Mouse (Mus musculus) embryonic facial prominence, embryonic 12.5 days (tissue): ENCODE measurements around the gene Zfp36l2. TPM values are rescaled to one million over a fixed set of nuclear protein-coding genes. Genes with fewer than 3 reads are reported as not detected.
A peak's percentile ranks its signal among the peaks of the same experiment; 100 is the strongest.
"Not testable (repeated sequence)": the region's sequence is repeated elsewhere in the genome, so short reads cannot be mapped to it uniquely, and the experiment has no call there.

Experiments
- ATAC-seq: fragments of 200-750 bp; cut with Nextera tagmentation; 2 replicates; pipeline ENCODE4 v1.8.0; 2017; ENCODE audit not compliant: insufficient number of reproducible peaks, insufficient read depth, low FRiP score, low TSS enrichment
- H3K27ac ChIP-seq: fragments of 300-500 bp; sonication (generic); 2 replicates; pipeline ENCODE4 v1.5.1; 2016; ENCODE audit warnings: mild to moderate bottlenecking
- H3K27me3 ChIP-seq: fragments of 300-500 bp; sonication (generic); 2 replicates; pipeline ENCODE4 v1.6.1; 2016; ENCODE audit warnings: mild to moderate bottlenecking, moderate library complexity
- H3K36me3 ChIP-seq: fragments of 300-500 bp; sonication (generic); 2 replicates; pipeline ENCODE4 v1.6.1; 2016; ENCODE audit warnings: mild to moderate bottlenecking
- H3K4me1 ChIP-seq: fragments of 300-500 bp; sonication (generic); 2 replicates; pipeline ENCODE4 v1.6.1; 2016
- H3K4me2 ChIP-seq: fragments of 300-500 bp; sonication (generic); replicated peaks from 2 replicates; pipeline ENCODE4 v1.6.1; 2016; ENCODE audit warnings: mild to moderate bottlenecking, moderate library complexity
- H3K4me3 ChIP-seq: fragments of 300-500 bp; sonication (generic); 2 replicates; pipeline ENCODE4 v1.5.1; 2016; ENCODE audit warnings: mild to moderate bottlenecking
- H3K9ac ChIP-seq: fragments of 300-500 bp; sonication (generic); 2 replicates; pipeline ENCODE4 v1.6.1; 2016; ENCODE audit warnings: mild to moderate bottlenecking, moderate library complexity
- H3K9me3 ChIP-seq: fragments of 300-500 bp; sonication (generic); 2 replicates; pipeline ENCODE4 v1.6.1; 2016; ENCODE audit warnings: mild to moderate bottlenecking, moderate library complexity
- WGBS: fragments of 180-500 bp; shearing (Covaris S2); methylation state at CpG from one replicate; pipeline ENCODE4 v1.1.7; 2016; 5-methylcytosine and 5-hydroxymethylcytosine counted together
- polyA plus RNA-seq: library from polyadenylated mRNA; unstranded; fragments of >200 nt; fragmentation: Nextera tagmentation; extraction: Ambion mirVana; gene quantifications from 2 replicates; pipeline ENCODE4 v1.2.1, GENCODE M21; 2016

Zfp36l2 gene
- 24.6 and 26.3 TPM in 2 replicates for polyA plus RNA-seq

DNA sequence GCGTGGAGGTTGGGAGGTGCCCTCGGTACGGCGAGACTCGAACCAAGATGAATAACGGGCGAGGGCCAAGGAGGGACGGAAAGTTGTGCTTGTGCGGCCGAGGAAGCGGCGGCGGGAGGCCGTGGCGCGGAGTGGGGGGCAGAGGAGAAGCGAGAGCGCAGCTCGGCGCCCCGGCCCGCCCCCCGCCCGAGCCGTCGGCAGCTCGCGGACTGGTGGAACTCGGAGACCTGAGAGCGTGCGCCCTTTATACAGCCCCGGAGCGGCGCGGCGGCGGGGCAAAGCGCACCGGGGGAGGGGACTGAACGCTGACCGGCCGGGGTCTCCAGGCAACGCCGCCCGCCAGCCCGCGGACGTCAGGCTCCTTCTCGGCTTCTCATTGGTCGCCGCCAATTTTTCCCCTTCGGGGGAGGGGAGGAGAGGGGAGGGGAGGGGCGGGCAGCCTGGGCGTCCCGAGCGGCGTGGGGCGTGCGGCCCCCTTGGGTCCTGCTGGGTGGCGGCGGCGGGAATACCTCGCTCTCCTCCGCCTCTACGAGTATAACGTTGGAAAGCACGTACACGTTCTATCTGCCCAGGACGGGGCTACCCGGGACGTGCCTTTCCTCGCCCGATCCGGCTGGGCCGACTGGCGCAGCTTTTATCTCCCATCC is at the start of gene Zfp36l2:
TSS of gene Zfp36l2 (minus strand) at position 221 of the 647 bp plus-strand sequence.
- H3K27ac ChIP-seq = peak within 1 kb of the TSS; percentile 98
- H3K4me1 ChIP-seq = peaks cover 25% of the 10 kb centered on the region
- H3K27me3 ChIP-seq = no peaks in the 10 kb centered on the region
- peak within 1 kb of the TSS; percentile 96 for H3K4me3 ChIP-seq
- ATAC-seq = peak; percentile 88
- H3K36me3 ChIP-seq = peaks cover 25% of the 10 kb centered on the region
- no peaks in the 10 kb centered on the region for H3K9me3 ChIP-seq
- peak within 1 kb of the TSS; percentile 99 for H3K9ac ChIP-seq
- WGBS = 1% methylated on average over 68 of the region's 76 CpGs
- H3K4me2 ChIP-seq = peak within 1 kb of the TSS; percentile 78

DNA sequence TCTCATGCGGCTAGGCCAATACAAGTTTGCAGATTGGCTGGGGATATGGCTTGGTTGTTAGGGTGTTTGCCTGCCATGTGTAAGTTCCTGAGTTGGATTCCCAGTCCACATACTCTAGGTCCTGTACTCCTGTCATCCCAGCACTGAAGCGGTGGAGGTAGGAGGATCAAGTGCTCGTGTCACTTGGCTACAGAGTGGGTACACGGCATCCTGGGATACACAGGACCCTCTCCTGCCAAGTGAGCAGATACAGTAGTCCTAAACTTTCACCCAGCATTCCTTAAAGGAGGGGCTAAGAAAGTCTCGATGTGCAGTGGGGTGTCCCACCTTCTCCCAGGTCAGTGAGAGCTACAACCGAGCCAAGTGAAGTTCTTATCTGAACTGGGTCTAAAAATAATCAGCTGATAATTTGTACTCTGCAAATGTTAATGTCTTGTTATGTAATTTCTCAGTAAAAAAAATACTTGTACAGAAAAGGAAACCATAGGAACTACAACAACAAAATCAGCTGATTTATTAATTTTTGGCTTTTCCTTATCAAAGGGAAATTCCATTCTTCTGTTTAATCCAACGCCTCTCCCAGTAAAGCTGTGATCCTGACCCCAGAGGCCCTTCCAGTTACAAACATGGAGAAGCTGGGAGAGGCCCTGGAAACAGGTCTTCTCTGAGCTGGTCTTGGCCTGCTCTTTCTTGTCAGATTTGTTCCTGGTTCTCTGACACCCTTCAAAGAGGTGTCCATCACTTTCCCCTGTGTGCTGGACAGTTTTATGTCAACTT is 49.2 kb upstream of the Zfp36l2 start:
- no peak overlapping the region for H3K4me3 ChIP-seq

DNA sequence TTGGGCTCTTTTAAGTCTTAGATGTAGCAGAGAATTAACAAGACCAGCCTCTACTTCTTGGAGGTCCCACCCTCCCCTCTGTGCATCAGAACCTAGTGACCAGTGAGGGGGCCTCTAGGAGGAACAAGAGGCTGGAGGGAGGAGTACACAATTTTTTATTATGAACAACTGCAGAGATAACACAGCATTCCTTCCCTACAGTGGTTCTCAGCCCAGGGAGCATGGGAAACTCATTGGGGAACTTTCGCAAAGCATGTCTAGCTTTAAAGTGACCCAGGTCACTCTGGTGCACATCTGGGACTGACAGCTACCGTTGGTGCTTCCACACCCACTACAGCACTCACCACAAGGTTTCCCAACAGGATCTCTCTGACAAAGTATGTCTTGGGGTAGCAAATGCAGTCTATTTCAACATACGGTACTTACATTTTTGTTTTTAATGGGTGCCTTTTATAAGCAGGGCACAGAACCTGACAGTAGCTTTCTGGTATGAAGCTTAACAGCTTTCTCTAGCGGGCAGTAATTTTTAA is 47.7 kb upstream of the Zfp36l2 start:
- Histone ChIP-seq H3K4me3 (no peak overlapping the region), H3K27ac (no peak overlapping the region), H3K4me2 (no peak overlapping the region), H3K27me3 (no peaks in the 10 kb centered on the region), H3K9me3 (no peaks in the 10 kb centered on the region), H3K9ac (no peak overlapping the region), H3K36me3 (0 out of 2 replicates have a peak, but pooled peaks cover 5% of the 10 kb centered on the region), H3K4me1 (no peaks in the 10 kb centered on the region)
- ATAC-seq = no peak
- WGBS = 80% methylated on average over 4 of the region's 4 CpGs

More for the DNA sequence above, 49.2 kb upstream of the Zfp36l2 start:
- Histone ChIP-seq H3K9me3 (no peaks in the 10 kb centered on the region), H3K27me3 (no peaks in the 10 kb centered on the region), H3K4me2 (no peak overlapping the region), H3K27ac (no peak overlapping the region), H3K9ac (no peak overlapping the region), H3K4me1 (no peaks in the 10 kb centered on the region), H3K36me3 (no peaks in the 10 kb centered on the region)
- no peak for ATAC-seq
- 89% methylated on average over 7 of the region's 7 CpGs for WGBS

DNA sequence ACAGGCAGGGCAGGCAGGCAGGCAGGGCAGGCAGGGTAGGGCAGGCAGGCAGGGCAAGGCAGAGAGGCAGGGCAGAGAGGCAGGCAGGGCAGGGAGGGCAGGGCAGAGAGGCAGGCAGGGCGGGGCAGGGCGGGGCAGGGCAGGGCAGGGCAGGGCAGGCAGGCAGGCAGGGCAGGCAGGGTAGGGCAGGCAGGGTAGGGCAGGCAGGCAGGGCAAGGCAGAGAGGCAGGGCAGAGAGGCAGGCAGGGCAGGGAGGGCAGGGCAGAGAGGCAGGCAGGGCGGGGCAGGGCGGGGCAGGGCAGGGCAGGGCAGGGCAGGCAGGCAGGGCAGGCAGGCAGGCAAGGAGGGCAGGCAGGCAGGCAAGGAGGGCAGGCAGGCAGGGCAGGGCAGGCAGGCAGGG is 47.0 kb upstream of the Zfp36l2 start:
- no CpG with 5 or more reads among the region's 4 CpGs for WGBS
- H3K4me3 ChIP-seq, H3K4me1 ChIP-seq, H3K4me2 ChIP-seq, H3K36me3 ChIP-seq, H3K9me3 ChIP-seq, H3K9ac ChIP-seq, H3K27ac ChIP-seq, H3K27me3 ChIP-seq: not testable (repeated sequence)
- peak; percentile 35; the same call in 1 of the 2 replicates for ATAC-seq

DNA sequence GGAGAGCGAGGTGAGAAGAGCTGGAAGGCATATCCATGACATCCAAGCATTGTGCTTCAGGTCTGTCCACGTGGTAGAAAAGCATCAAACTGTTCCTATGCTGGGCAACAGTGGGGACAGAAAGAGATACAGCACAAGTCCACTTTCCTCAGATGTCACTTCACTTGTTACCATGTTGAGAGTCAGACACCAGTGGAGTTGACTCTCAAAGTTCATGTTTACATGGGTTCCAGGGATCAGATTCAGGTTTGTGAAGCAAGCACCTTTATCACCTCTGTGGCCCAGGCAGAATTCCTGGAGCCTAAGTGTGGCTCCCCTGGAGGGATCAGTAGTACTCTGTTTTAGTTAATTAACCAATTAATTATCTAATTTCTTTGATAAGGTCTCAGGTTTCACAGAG is 46.0 kb upstream of the Zfp36l2 start:
- 91% methylated on average over 2 of the region's 2 CpGs for WGBS
- Histone ChIP-seq H3K9ac (no peak overlapping the region), H3K27me3 (no peaks in the 10 kb centered on the region), H3K36me3 (peaks cover 13% of the 10 kb centered on the region; the same call in 1 of the 2 replicates), H3K9me3 (no peaks in the 10 kb centered on the region), H3K27ac (no peak overlapping the region), H3K4me1 (no peaks in the 10 kb centered on the region), H3K4me2 (no peak overlapping the region), H3K4me3 (no peak overlapping the region)
- no peak for ATAC-seq

DNA sequence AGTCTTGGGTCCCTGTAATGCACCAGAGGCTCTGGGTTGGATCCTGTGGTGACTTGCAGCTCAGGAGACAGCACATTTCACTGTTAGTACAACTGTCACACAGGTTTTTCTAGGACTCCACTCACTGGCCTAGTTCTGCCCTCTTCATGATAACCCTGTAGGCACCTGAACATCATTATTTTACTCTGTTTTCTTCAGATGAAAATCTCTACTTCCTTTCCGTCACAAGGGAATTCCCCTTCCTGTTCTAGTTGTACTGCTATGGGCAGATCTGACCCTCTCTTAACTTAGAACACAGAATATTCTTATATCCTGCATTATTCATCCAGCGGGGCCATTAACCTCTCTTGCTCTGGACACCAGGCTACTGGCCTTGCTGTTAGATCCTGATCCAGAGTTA is 43.6 kb upstream of the Zfp36l2 start:
- Histone ChIP-seq H3K4me2 (no peak overlapping the region), H3K4me3 (no peak overlapping the region), H3K27me3 (no peaks in the 10 kb centered on the region), H3K9me3 (no peaks in the 10 kb centered on the region), H3K27ac (no peak overlapping the region), H3K4me1 (peaks cover 4% of the 10 kb centered on the region; the same call in 1 of the 2 replicates), H3K36me3 (peaks cover 13% of the 10 kb centered on the region; the same call in 1 of the 2 replicates), H3K9ac (no peak overlapping the region)
- 81% methylated on average over 2 of the region's 2 CpGs for WGBS
- no peak for ATAC-seq

DNA sequence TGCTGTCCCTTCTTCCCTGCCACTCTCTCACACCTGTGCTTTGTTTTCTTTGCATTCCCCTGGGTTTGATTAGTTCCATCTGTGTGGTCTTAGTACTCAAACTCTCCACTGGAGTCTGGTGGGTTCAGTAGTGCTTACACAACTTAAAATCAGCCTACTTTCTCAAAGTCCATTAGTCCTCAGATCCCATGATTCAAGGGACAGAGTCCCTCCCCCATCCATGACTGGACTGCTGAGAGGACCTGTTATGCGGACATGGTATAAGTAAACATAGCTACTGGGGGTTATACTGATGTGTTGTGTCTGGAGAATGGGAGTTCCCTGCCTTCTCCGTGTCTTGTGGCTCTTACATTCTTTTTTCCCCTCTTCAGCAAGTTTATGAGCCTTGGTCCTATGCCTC is 40.5 kb upstream of the Zfp36l2 start:
- no peak overlapping the region for H3K4me2 ChIP-seq

DNA sequence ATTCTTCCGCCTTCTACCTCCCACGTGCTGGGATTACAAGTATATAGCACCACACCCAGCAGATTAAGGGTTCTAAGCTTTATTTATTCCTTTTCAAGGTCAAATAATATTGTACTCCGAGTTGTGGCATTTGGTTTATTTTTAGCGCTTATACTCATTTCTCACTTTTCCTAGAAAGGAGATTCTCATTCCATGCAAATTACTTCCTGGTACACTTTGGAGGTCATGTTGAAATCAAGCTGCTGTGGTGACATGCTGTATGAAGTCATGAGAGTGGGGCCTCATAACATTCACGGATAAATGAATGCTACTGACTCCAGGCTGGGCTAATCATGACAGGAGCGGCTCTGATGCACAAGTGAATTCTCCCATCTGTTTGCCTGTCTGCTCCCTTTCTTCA is 38.9 kb upstream of the Zfp36l2 start:
- no peak for ATAC-seq
- Histone ChIP-seq H3K9ac (no peak overlapping the region), H3K4me3 (no peak overlapping the region), H3K4me1 (peaks cover 4% of the 10 kb centered on the region; the same call in 1 of the 2 replicates), H3K27ac (no peak overlapping the region), H3K9me3 (no peaks in the 10 kb centered on the region), H3K27me3 (no peaks in the 10 kb centered on the region), H3K4me2 (no peak overlapping the region), H3K36me3 (peaks cover 41% of the 10 kb centered on the region)
- 77% methylated on average over 6 of the region's 6 CpGs for WGBS

More for the DNA sequence above, 40.5 kb upstream of the Zfp36l2 start:
- Histone ChIP-seq H3K9me3 (no peaks in the 10 kb centered on the region), H3K27ac (no peak overlapping the region), H3K27me3 (no peaks in the 10 kb centered on the region), H3K36me3 (peaks cover 29% of the 10 kb centered on the region), H3K9ac (no peak overlapping the region), H3K4me1 (peaks cover 4% of the 10 kb centered on the region; the same call in 1 of the 2 replicates), H3K4me3 (no peak overlapping the region)
- no peak for ATAC-seq
- 69% methylated on average over 2 of the region's 2 CpGs for WGBS

DNA sequence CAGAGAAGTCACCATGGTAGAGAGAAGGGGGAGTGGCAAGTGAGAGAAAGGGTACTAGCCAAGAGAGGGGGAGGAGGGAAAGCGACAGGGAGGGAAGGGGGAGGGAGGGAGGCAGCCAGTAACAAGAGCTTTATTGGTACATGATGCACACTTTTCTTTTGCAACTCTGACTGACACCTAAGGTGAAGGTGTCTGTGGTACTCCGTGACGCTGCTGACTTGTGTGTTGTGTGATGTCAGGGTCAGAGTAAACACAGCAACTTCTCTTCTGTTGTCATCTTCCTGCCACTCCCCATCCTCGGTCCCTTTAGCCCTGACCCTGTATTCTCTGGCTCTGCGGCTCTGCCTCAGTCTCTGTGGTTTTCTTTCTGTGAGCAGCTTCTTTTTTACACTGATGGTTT is 38.5 kb upstream of the Zfp36l2 start:
- no peaks in the 10 kb centered on the region for H3K9me3 ChIP-seq
- no peak overlapping the region for H3K4me3 ChIP-seq
- H3K4me1 ChIP-seq = peaks cover 4% of the 10 kb centered on the region; the same call in 1 of the 2 replicates
- no peaks in the 10 kb centered on the region for H3K27me3 ChIP-seq
- no peak overlapping the region for H3K27ac ChIP-seq
- no peak overlapping the region for H3K9ac ChIP-seq
- peaks cover 45% of the 10 kb centered on the region for H3K36me3 ChIP-seq
- ATAC-seq = no peak
- WGBS = 71% methylated on average over 5 of the region's 5 CpGs
- no peak overlapping the region for H3K4me2 ChIP-seq

DNA sequence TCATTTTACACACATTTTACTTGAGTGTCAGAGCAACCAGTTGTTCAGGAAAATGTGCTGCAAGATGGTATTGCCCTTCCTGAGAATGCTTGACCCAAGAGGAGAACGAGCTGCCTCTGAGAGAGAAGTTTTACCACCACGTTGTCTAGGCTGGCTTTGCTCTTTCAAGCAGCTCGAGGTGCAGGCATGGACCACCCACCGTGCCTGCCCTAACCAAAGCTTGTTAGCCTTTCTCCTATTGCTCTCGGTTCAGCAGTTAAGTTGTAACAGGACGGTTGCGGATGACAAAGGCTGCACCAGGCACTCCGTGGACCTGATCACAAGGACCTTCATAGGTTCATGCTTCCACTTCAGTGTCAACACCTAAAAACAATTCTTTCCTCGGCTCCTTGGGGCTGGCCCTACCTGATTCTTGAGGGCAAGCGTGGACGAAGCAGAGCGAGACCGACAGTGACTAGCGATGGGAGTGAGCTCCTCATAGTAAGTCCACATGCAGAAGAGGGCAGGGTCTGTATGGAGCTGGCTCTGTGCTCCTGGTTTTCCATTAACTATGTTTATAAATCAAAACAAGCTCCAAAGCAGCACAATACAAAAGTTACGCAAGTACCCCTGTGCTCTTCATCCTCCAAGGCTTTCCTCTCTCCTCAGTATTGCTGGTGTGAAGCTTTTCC is 36.6 kb upstream of the Zfp36l2 start:
- Histone ChIP-seq H3K27ac (no peak overlapping the region), H3K4me3 (no peak overlapping the region), H3K36me3 (peaks cover 46% of the 10 kb centered on the region), H3K4me2 (no peak overlapping the region), H3K4me1 (peaks cover 4% of the 10 kb centered on the region; the same call in 1 of the 2 replicates), H3K27me3 (no peaks in the 10 kb centered on the region), H3K9ac (no peak overlapping the region), H3K9me3 (no peaks in the 10 kb centered on the region)
- ATAC-seq = no peak
- WGBS = 75% methylated on average over 15 of the region's 15 CpGs

DNA sequence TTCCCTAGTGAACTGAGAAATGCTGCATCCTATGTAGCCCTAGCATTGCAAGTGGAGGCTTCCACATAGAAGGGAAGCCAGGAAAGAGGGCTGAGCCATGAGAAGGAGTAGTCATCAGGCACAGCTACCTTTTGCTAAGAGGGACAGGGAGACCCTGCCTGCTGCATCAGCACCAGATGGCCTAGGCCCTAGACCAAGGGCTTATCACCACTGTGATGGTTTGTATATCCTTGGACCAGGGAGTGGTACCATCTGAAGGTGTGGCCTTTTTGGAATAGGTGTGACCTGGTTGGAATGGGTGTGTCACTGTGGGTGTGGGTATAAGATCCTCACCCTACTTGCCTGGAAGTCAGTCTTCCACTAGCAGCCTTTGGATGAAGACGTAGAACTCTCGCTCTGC is 31.1 kb upstream of the Zfp36l2 start:
- not testable (repeated sequence) for ATAC-seq

More for the DNA sequence above, 31.1 kb upstream of the Zfp36l2 start:
- not testable (repeated sequence) for H3K27ac ChIP-seq, H3K4me3 ChIP-seq, H3K9me3 ChIP-seq, H3K4me1 ChIP-seq, H3K9ac ChIP-seq, H3K4me2 ChIP-seq, H3K27me3 ChIP-seq
- peaks cover 35% of the 10 kb centered on the region for H3K36me3 ChIP-seq
- 97% methylated on average over 2 of the region's 2 CpGs for WGBS
